Mouse (Mus musculus) pancreas, adult 10 weeks (tissue): ENCODE data around the gene Mbd3l1. TPM values are rescaled to one million over a fixed set of nuclear protein-coding genes. Genes with fewer than 3 reads are reported as not detected.

Source experiments
- polyA plus RNA-seq: library from polyadenylated mRNA; stranded (reverse); fragments of 350-450 nt; fragmentation: Illumina TruSeq; extraction: RNeasy Lipid Tissue Mini Kit (QIAGEN cat#74804); gene quantifications from one replicate; pipeline ENCODE4 v1.2.3, GENCODE M21; 2015; ENCODE audit warnings: low read depth, low replicate concordance; ENCODE audit not compliant: insufficient read depth

The Mbd3l1 gene
- polyA plus RNA-seq: not detected

DNA sequence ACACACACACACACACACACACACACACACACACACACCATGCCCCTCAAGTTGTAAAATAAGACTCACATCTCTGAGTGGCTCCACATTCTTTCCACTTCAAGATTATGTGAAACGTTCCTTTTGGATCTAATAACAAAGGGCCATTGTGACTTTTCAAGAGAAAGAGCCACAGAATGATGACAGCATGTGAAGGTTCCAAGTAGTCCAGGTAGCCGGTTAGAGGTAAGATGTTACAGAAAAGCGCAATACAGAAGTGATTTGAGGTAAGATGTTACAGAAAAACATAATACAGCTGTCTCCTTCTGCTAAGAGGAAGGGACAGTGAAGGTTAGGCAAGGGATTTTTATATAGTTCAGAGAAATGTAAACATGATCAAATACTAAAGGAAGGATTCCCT, at the start of gene Mbd3l1, which contains the start of gene Zfp558:
Gene Mbd3l1 (plus strand): TSS at position 192 of the 400 bp plus-strand sequence.
Gene Zfp558 (minus strand): TSS at position 101 of the 400 bp plus-strand sequence.

DNA sequence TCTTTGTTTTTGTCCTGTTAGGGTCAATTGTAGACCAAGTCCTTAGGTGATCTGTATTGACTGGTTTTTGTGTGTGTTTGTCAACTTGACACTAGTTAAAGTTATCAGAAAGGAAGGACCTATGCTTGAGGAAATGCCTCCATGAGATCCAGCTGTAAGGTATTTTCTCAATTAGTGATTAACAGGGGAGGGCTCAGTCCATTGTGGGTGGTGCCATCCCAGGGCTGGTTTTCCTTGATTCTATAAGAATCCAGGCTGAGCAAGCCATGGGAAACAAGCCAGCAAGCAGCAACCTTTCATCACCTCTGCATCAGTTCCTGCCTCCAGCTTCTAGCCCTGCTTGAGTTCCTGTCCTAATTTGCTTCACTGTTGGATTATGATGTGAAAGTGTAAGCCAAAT, 47.8 kb upstream of the Mbd3l1 start, which contains the start of gene Mbd3l2:
Gene Mbd3l2 (plus strand): TSS at position 301 of the 400 bp plus-strand sequence.

Other genes with a start within 250 kb of the Mbd3l1 start
- 8.9 TPM for gene Chordc1, start 186.2 kb upstream of the Mbd3l1 start, polyA plus RNA-seq
- gene Naalad2, start 75.4 kb upstream of the Mbd3l1 start, polyA plus RNA-seq: 3.6 TPM
- gene Ubtfl1, start 73.9 kb upstream of the Mbd3l1 start, polyA plus RNA-seq: not detected
- not detected for gene Mbd3l2, start 47.7 kb upstream of the Mbd3l1 start, polyA plus RNA-seq
- gene Zfp558, start 91 bp upstream of the Mbd3l1 start, polyA plus RNA-seq: not detected
- gene Muc16, start 196.2 kb downstream of the Mbd3l1 start, polyA plus RNA-seq: 10.7 TPM